ENCODE assay signal across 9 mouse cellular contexts in genomic region chr10:33624131-33624879, GRCm38 (mm10). TPM values are rescaled to one million over a fixed set of nuclear protein-coding genes. Genes with fewer than 3 reads are reported as not detected.
DNase-seq lines count a peak whose midpoint lies in the region; ATAC-seq lines count a peak whose summit lies in the region.
"Had no signal": no experiment of that assay in that cellular context is flagged by ENCODE, and none has a peak within 500 bp of the region (broad histone marks: within the 10 kb centered on the region; RNA-seq: fewer than 3 reads in every experiment).

TSS of gene Clvs2 (minus strand) at chr10:33624769.

- peak within 1 kb of the TSS; percentile 47 for H3K4me3 ChIP-seq in heart, embryonic 12.5 days
- H3K4me3 ChIP-seq in embryonic facial prominence, embryonic 10.5 days = peak within 1 kb of the TSS; percentile 62
- peak within 1 kb of the TSS; percentile 46 for H3K4me3 ChIP-seq in hindbrain, embryonic 11.5 days (ENCODE audit: low read depth, low read length)

- no peak within 1 kb of the TSS for H3K27ac ChIP-seq in heart, embryonic 12.5 days (ENCODE audit: poor library complexity, severe bottlenecking)
- H3K27ac ChIP-seq in embryonic facial prominence, embryonic 10.5 days (replicated peaks) = peak within 1 kb of the TSS; percentile 73
- 0 out of 2 replicates have a peak within 1 kb of the TSS, but pooled peaks have one; percentile 17 for H3K27ac ChIP-seq in hindbrain, embryonic 11.5 days (ENCODE audit: low read depth, low read length)

- 0 out of 2 replicates have a peak within 1 kb of the TSS, but pooled peaks have one; percentile 55 for H3K9ac ChIP-seq in heart, embryonic 12.5 days
- H3K9ac ChIP-seq in hindbrain, embryonic 11.5 days (ENCODE audit: low read depth, low read length) = peak within 1 kb of the TSS; percentile 53

- 2% methylated on average over 37 of the region's 37 CpGs for whole genome bisulfite sequencing in heart, embryonic 12.5 days
- 2% methylated on average over 37 of the region's 37 CpGs for WGBS in embryonic facial prominence, embryonic 10.5 days
- 2% methylated on average over 37 of the region's 37 CpGs for WGBS in hindbrain, embryonic 11.5 days

- intact Hi-C loops in heart, postnatal 10 days (cut with DNase I) = no loop called here
- intact Hi-C loops in left cerebral cortex, postnatal 14 days (cut with DNase I) = loop anchor here (1.0 kb wide), 1 partner anchor 84 kb away; no protein-coding TSS in a partner anchor

- no peak for ATAC-seq in heart, embryonic 12.5 days (ENCODE audit: insufficient number of reproducible peaks, low FRiP score)
- peak; percentile 93 for ATAC-seq in hindbrain, embryonic 11.5 days (ENCODE audit: low FRiP score)

- H3K4me2 ChIP-seq in heart, embryonic 12.5 days = peak within 1 kb of the TSS; percentile 78
- peak within 1 kb of the TSS; percentile 72 for H3K4me2 ChIP-seq in hindbrain, embryonic 11.5 days (replicated peaks; ENCODE audit: low read depth, low read length)

- no peaks in the 10 kb centered on the region for H3K9me3 ChIP-seq in heart, embryonic 12.5 days (replicated peaks)
- H3K9me3 ChIP-seq in embryonic facial prominence, embryonic 10.5 days = no peaks in the 10 kb centered on the region
- no peaks in the 10 kb centered on the region for H3K9me3 ChIP-seq in hindbrain, embryonic 11.5 days (ENCODE audit: control insufficient read depth, low read length)

- peaks cover 14% of the 10 kb centered on the region for H3K27me3 ChIP-seq in heart, embryonic 12.5 days (replicated peaks)
- H3K27me3 ChIP-seq in embryonic facial prominence, embryonic 10.5 days (replicated peaks; ENCODE audit: low read depth, poor library complexity, severe bottlenecking) = peaks cover 26% of the 10 kb centered on the region
- H3K27me3 ChIP-seq in hindbrain, embryonic 11.5 days (ENCODE audit: control insufficient read depth, insufficient read depth, low read length) = no peaks in the 10 kb centered on the region

- DNase-seq in heart, postnatal 10 days = no peak
- peak; percentile 30 for DNase-seq in Muller cell, postnatal 12 days (ENCODE audit: inconsistent ontology term)
- DNase-seq in embryonic facial prominence, embryonic 10.5 days (ENCODE audit: low spot score) = peak; percentile 57
- peak; percentile 65 for DNase-seq in hindbrain, embryonic 11.5 days (ENCODE audit: low spot score)
- DNase-seq in left cerebral cortex, postnatal 14 days (ENCODE audit: low spot score in 2 of 2) = peak; percentile 85 to 92
- peak; percentile 61 for DNase-seq in retina, embryonic 14.5 days (ENCODE audit: low spot score)
- DNase-seq in c-Kit-positive CD71-positive TER-119-positive erythroid progenitor cells, embryonic 14.5 days (ENCODE audit: low spot score) = no peak

- H3K4me1 ChIP-seq in heart, embryonic 12.5 days (replicated peaks) = peaks cover 10% of the 10 kb centered on the region; the same call in 1 of the 2 replicates
- H3K4me1 ChIP-seq in embryonic facial prominence, embryonic 10.5 days = peaks cover 9% of the 10 kb centered on the region; the same call in 1 of the 2 replicates
- H3K4me1 ChIP-seq in hindbrain, embryonic 11.5 days (replicated peaks; ENCODE audit: control insufficient read depth, insufficient read depth, low read length) = no peaks in the 10 kb centered on the region

- no peaks in the 10 kb centered on the region for H3K36me3 ChIP-seq in heart, embryonic 12.5 days
- H3K36me3 ChIP-seq in embryonic facial prominence, embryonic 10.5 days (replicated peaks) = no peaks in the 10 kb centered on the region
- no peaks in the 10 kb centered on the region for H3K36me3 ChIP-seq in hindbrain, embryonic 11.5 days (ENCODE audit: control insufficient read depth, insufficient read depth, low read length)

RNA-seq across cellular contexts. Expression of gene Clvs2, which starts in this region (rescaled TPM):
- not detected in 2 replicates for polyA plus RNA-seq in heart, embryonic 12.5 days (2016; fragmentation: Nextera tagmentation; extraction: Ambion mirVana)
- not detected for total RNA-seq in heart, postnatal 10 days (2021)
- polyA plus RNA-seq in embryonic facial prominence, embryonic 10.5 days (2016; fragmentation: Nextera tagmentation; extraction: Ambion mirVana) = 0.31 and 0.46 TPM in 2 replicates
- 3.4 and 4.6 TPM in 2 replicates for polyA plus RNA-seq in hindbrain, embryonic 11.5 days (2014; fragmentation: Nextera tagmentation; extraction: Ambion mirVana)
- total RNA-seq in left cerebral cortex, postnatal 14 days (2021) = 10 to 100 TPM; 55.9 to 59.7 TPM
- total RNA-seq: liver, adult 2 months had no signal
- polyA plus RNA-seq: liver, adult 2 months had no signal

Comparison
In these comparisons a context has a peak if more than half of its experiments do, and no peak if none do; other contexts are left out.
1. RNA of gene Clvs2 (total RNA-seq): 55.9 to 59.7 TPM in left cerebral cortex, postnatal 14 days; not detected in heart, postnatal 10 days; every median in the first group is over 10 times any median in the second.
2. Peak in DNase-seq, H3K4me3 ChIP-seq and H3K27ac ChIP-seq in embryonic facial prominence, embryonic 10.5 days; RNA of the gene not detected or under 1 TPM.
3. DNase-seq: peak in Muller cell, postnatal 12 days (single experiment), hindbrain, embryonic 11.5 days (single experiment), left cerebral cortex, postnatal 14 days (2 of 2) and retina, embryonic 14.5 days (single experiment); none in heart, postnatal 10 days (0 of 2) and c-Kit-positive CD71-positive TER-119-positive erythroid progenitor cells, embryonic 14.5 days (single experiment).
4. Peak in every context shown above with its lines, with median percentiles within 50 percentile points of each other: H3K4me3 ChIP-seq.